In the genomic region with DNA sequence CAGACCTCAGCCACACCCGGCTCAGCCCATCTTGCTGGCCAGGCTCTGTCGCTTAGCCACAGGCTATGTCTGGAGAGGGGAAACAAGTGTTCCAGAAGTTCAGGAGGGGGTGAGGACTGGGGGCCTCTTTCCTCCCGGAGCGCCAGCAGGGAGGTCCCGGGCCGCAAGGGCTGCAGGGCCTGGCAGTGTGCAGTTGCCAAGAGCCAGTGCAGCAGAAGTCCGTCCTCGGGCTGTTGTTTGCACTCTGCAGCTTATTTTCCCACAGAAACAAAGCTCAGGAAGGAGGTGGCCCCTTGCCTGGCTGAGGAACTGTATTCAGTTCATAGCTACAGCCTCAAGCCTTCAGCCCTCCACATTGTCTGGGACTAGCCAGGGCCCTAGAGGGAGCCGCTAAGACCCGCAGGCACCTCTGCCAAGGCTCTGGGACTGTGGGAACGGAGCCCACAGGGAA, we compare ENCODE assay signal across 9 mouse cellular contexts. TPM values are rescaled to one million over a fixed set of nuclear protein-coding genes. Genes with fewer than 3 reads are reported as not detected.
DNase-seq lines count a peak whose midpoint lies in the region; ATAC-seq and TF ChIP-seq lines count a peak whose summit lies in the region.
"Had no signal": no experiment of that assay in that cellular context is flagged by ENCODE, and none has a peak within 500 bp of the region (broad histone marks: within the 10 kb centered on the region; RNA-seq: fewer than 3 reads in every experiment).

No protein-coding gene starts in this region.

- peak overlapping the region; percentile 65 for H3K27ac ChIP-seq in spleen, adult 2 months (ENCODE audit: insufficient read depth, low read length)
- H3K27ac ChIP-seq in intestine, embryonic 14.5 days (ENCODE audit: low read depth), result peak overlapping the region; percentile 74
- peak overlapping the region; percentile 62 for H3K27ac ChIP-seq in liver, postnatal 0 days (ENCODE audit: low read depth)
- peak overlapping the region; percentile 81 for H3K27ac ChIP-seq in testis, adult 2 months (ENCODE audit: control insufficient read depth, insufficient read depth, low read depth, low read length)

- TF ChIP-seq POLR2A in spleen, adult 2 months (IDR thresholded peaks at IDR 0.05; ENCODE audit: low read depth, low read length), result no peak
- TF ChIP-seq POLR2A in testis, adult 2 months (IDR thresholded peaks at IDR 0.05; ENCODE audit: control insufficient read depth, low read depth, low read length), result no peak

- H3K9me3 ChIP-seq in intestine, embryonic 14.5 days (ENCODE audit: control insufficient read depth, low read length), result no peaks in the 10 kb centered on the region
- no peaks in the 10 kb centered on the region; the same call in 1 of the 2 replicates for H3K9me3 ChIP-seq in liver, postnatal 0 days (ENCODE audit: low read length)

- no peaks in the 10 kb centered on the region for H3K36me3 ChIP-seq in spleen, adult 2 months (ENCODE audit: control insufficient read depth, insufficient read depth, low read length)
- H3K36me3 ChIP-seq in intestine, embryonic 14.5 days (ENCODE audit: control insufficient read depth, insufficient read depth, low read length), result no peaks in the 10 kb centered on the region
- H3K36me3 ChIP-seq in liver, postnatal 0 days (replicated peaks; ENCODE audit: insufficient read depth, low read length), result 0 out of 2 replicates have a peak, but pooled peaks cover 2% of the 10 kb centered on the region
- H3K36me3 ChIP-seq in testis, adult 2 months (ENCODE audit: control insufficient read depth, insufficient read depth, low read length), result no peaks in the 10 kb centered on the region

- no peak overlapping the region for H3K4me3 ChIP-seq in spleen, adult 2 months (ENCODE audit: extremely low read depth, insufficient read depth, insufficient read length)
- no peak overlapping the region for H3K4me3 ChIP-seq in intestine, embryonic 14.5 days (ENCODE audit: low read depth, low read length)
- H3K4me3 ChIP-seq in liver, postnatal 0 days (ENCODE audit: low read depth, low read length), result no peak overlapping the region
- H3K4me3 ChIP-seq in testis, adult 2 months (ENCODE audit: control insufficient read depth, low read depth, low read length), result no peak overlapping the region
- H3K4me3 ChIP-seq: myocyte had no signal

- TF ChIP-seq CTCF in spleen, adult 2 months (IDR thresholded peaks at IDR 0.05; ENCODE audit: extremely low read depth, insufficient read depth, insufficient read length, insufficient replicate concordance), result no peak
- TF ChIP-seq CTCF in liver, postnatal 0 days (IDR thresholded peaks at IDR 0.05; ENCODE audit: low read depth), result no peak
- no peak for TF ChIP-seq CTCF in testis, adult 2 months (IDR thresholded peaks at IDR 0.05; ENCODE audit: control insufficient read depth, insufficient read depth, insufficient replicate concordance, low read depth, low read length)

- 0 out of 2 replicates have a peak overlapping the region, but pooled peaks have one; percentile 6 for H3K4me2 ChIP-seq in intestine, embryonic 14.5 days (ENCODE audit: low read length)
- peak overlapping the region; percentile 20 for H3K4me2 ChIP-seq in liver, postnatal 0 days (ENCODE audit: low read depth, low read length)

- H3K9ac ChIP-seq in intestine, embryonic 14.5 days (ENCODE audit: low read length), result peak overlapping the region; percentile 5; the same call in 1 of the 2 replicates
- peak overlapping the region; percentile 38 for H3K9ac ChIP-seq in liver, postnatal 0 days (replicated peaks)

- peaks cover 4% of the 10 kb centered on the region; the same call in 1 of the 2 replicates for H3K4me1 ChIP-seq in spleen, adult 2 months (ENCODE audit: control insufficient read depth, insufficient read depth, insufficient read length)
- H3K4me1 ChIP-seq in intestine, embryonic 14.5 days (replicated peaks; ENCODE audit: control insufficient read depth, insufficient read depth, low read length), result peaks cover 60% of the 10 kb centered on the region
- peaks cover 52% of the 10 kb centered on the region for H3K4me1 ChIP-seq in liver, postnatal 0 days (ENCODE audit: insufficient read depth)
- peaks cover 27% of the 10 kb centered on the region for H3K4me1 ChIP-seq in testis, adult 2 months (ENCODE audit: control insufficient read depth, insufficient read depth, low read length)

- DNase-seq in spleen, adult 2 months (ENCODE audit: low read depth in 1 of 2, low spot score in 2 of 2), result no peak
- DNase-seq in spleen, adult 18-20 months, result no peak
- DNase-seq in gastrocnemius, postnatal 10 days, result peak; percentile 47
- peak; percentile 70 for DNase-seq in intestine, embryonic 14.5 days (ENCODE audit: low spot score)
- DNase-seq in liver, postnatal 0 days, result no peak
- no peak for DNase-seq in ovary, postnatal 10 days (ENCODE audit: low spot score)
- no peak for DNase-seq in spleen, postnatal 4 days (ENCODE audit: low spot score in 2 of 2)

- no peak for ATAC-seq in intestine, embryonic 14.5 days (replicated peaks; ENCODE audit: low FRiP score, low TSS enrichment, low read depth)
- no peak for ATAC-seq in liver, postnatal 0 days

- TF ChIP-seq EP300 in liver, postnatal 0 days (IDR thresholded peaks at IDR 0.05; ENCODE audit: low read depth), result no peak

- no peaks in the 10 kb centered on the region for H3K27me3 ChIP-seq in spleen, adult 2 months (ENCODE audit: control insufficient read depth, insufficient read depth, low read length)
- peaks cover 3% of the 10 kb centered on the region for H3K27me3 ChIP-seq in intestine, embryonic 14.5 days (replicated peaks; ENCODE audit: control insufficient read depth, insufficient read depth, low read length)
- no peaks in the 10 kb centered on the region for H3K27me3 ChIP-seq in liver, postnatal 0 days (ENCODE audit: insufficient read depth, low read length)
- no peaks in the 10 kb centered on the region for H3K27me3 ChIP-seq in testis, adult 2 months (ENCODE audit: control insufficient read depth, insufficient read depth, low read length)

- 49% methylated on average over 11 of the region's 11 CpGs for WGBS in spleen, adult 2 months
- WGBS in intestine, embryonic 14.5 days, result 24% methylated on average over 11 of the region's 11 CpGs
- 25% methylated on average over 11 of the region's 11 CpGs for whole genome bisulfite sequencing in liver, postnatal 0 days (ENCODE audit: insufficient replicate concordance)

RNA-seq across cellular contexts. Expression of gene Wbp2, which starts 15.2 kb away (rescaled TPM):
- polyA plus RNA-seq in spleen, adult 2 months (2012; rRNA removed), result 135 and 162 TPM in 2 replicates
- 10 to 100 TPM; 64.8 to 66.8 TPM for total RNA-seq in gastrocnemius, postnatal 10 days (2021)
- polyA plus RNA-seq in intestine, embryonic 14.5 days (2014; fragmentation: Nextera tagmentation; extraction: Ambion mirVana), result 78.0 and 85.0 TPM in 2 replicates
- 63.3 and 65.0 TPM in 2 replicates for polyA plus RNA-seq in liver, postnatal 0 days (2015; fragmentation: Nextera tagmentation; extraction: Ambion mirVana)
- 253 and 269 TPM in 2 replicates for polyA plus RNA-seq in testis, adult 2 months (2012; rRNA removed)

RNA-seq across cellular contexts. Expression of gene Unc13d, which starts 24.2 kb away (rescaled TPM):
- 49.4 and 65.0 TPM in 2 replicates for polyA plus RNA-seq in spleen, adult 2 months (2012; rRNA removed)
- total RNA-seq in gastrocnemius, postnatal 10 days (2021), result under 1 TPM; 0.45 TPM
- polyA plus RNA-seq in intestine, embryonic 14.5 days (2014; fragmentation: Nextera tagmentation; extraction: Ambion mirVana), result 2.6 and 3.5 TPM in 2 replicates
- 6.1 and 6.9 TPM in 2 replicates for polyA plus RNA-seq in liver, postnatal 0 days (2015; fragmentation: Nextera tagmentation; extraction: Ambion mirVana)
- polyA plus RNA-seq in testis, adult 2 months (2012; rRNA removed), result 3.4 and 3.8 TPM in 2 replicates

RNA-seq across cellular contexts. Expression of gene Trim47, which starts 25.1 kb away (rescaled TPM):
- polyA plus RNA-seq in spleen, adult 2 months (2012; rRNA removed), result 19.4 and 26.1 TPM in 2 replicates
- 10 to 100 TPM; 21.9 to 31.7 TPM for total RNA-seq in gastrocnemius, postnatal 10 days (2021)
- polyA plus RNA-seq in intestine, embryonic 14.5 days (2014; fragmentation: Nextera tagmentation; extraction: Ambion mirVana), result 10.8 and 13.1 TPM in 2 replicates
- 5.7 and 7.4 TPM in 2 replicates for polyA plus RNA-seq in liver, postnatal 0 days (2015; fragmentation: Nextera tagmentation; extraction: Ambion mirVana)
- polyA plus RNA-seq in testis, adult 2 months (2012; rRNA removed), result 6.6 and 8.3 TPM in 2 replicates

RNA-seq across cellular contexts. Expression of gene Trim65, which starts 29.0 kb away (rescaled TPM):
- 23.7 and 26.0 TPM in 2 replicates for polyA plus RNA-seq in spleen, adult 2 months (2012; rRNA removed)
- 1 to 10 TPM; 3.3 to 3.6 TPM for total RNA-seq in gastrocnemius, postnatal 10 days (2021)
- polyA plus RNA-seq in intestine, embryonic 14.5 days (2014; fragmentation: Nextera tagmentation; extraction: Ambion mirVana), result 5.3 and 5.5 TPM in 2 replicates
- 1.1 and 1.2 TPM in 2 replicates for polyA plus RNA-seq in liver, postnatal 0 days (2015; fragmentation: Nextera tagmentation; extraction: Ambion mirVana)
- polyA plus RNA-seq in testis, adult 2 months (2012; rRNA removed), result 0.57 and 0.63 TPM in 2 replicates

RNA-seq across cellular contexts. Expression of gene Mrpl38, which starts 36.7 kb away (rescaled TPM):
- 37.3 and 40.3 TPM in 2 replicates for polyA plus RNA-seq in spleen, adult 2 months (2012; rRNA removed)
- total RNA-seq in gastrocnemius, postnatal 10 days (2021), result 10 to 100 TPM; 40.8 to 46.2 TPM
- polyA plus RNA-seq in intestine, embryonic 14.5 days (2014; fragmentation: Nextera tagmentation; extraction: Ambion mirVana), result 111 and 113 TPM in 2 replicates
- polyA plus RNA-seq in liver, postnatal 0 days (2015; fragmentation: Nextera tagmentation; extraction: Ambion mirVana), result 43.9 and 44.0 TPM in 2 replicates
- 51.3 and 54.5 TPM in 2 replicates for polyA plus RNA-seq in testis, adult 2 months (2012; rRNA removed)

Comparison
In these comparisons a context has a peak if more than half of its experiments do, and no peak if none do; other contexts are left out.
1. DNase-seq: peak in gastrocnemius, postnatal 10 days (single experiment) and intestine, embryonic 14.5 days (single experiment); none in spleen, adult 2 months (0 of 2), spleen, adult 18-20 months (0 of 2), liver, postnatal 0 days (single experiment), ovary, postnatal 10 days (single experiment) and spleen, postnatal 4 days (0 of 2).
2. Peak in every context shown above with its lines, with median percentiles within 50 percentile points of each other: H3K27ac ChIP-seq.